Mouse (Mus musculus): ENCODE results near the gene Ildr2. TPM values are rescaled to one million over a fixed set of nuclear protein-coding genes. Genes with fewer than 3 reads are reported as not detected.

The Ildr2 gene
- total and polyA plus RNA-seq, 2 experiments from 2014 or later = 7.1 to 31.3 TPM

DNA sequence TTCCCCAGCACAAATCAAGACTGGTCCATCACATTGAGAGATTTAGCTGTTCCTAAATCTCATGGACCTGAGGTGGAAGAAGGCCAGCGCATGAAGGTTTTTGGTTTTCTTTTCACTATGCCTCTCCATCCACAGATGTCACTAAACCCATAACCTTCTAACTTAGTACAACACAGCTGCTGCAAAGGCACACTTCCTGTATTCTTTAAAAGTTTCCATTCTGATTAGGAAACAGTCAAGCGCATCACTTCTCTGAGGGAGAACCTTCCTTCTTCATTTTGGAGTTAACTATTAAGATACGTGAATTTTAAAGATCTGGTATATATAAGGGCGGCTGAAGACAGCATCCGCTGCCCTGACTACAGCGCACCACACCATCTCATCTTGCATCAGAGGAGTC, 91.7 kb downstream of the Ildr2 start:
- TF ChIP-seq CTCF (IDR thresholded peaks at IDR 0.05) = no peak
- Histone ChIP-seq H3K27ac (ENCODE audit: low read depth, low read length) (no peak overlapping the region), H3K4me3 (ENCODE audit: low read depth, low read length) (no peak overlapping the region), H3K36me3 (ENCODE audit: insufficient read depth, low read length) (no peaks in the 10 kb centered on the region), H3K4me2 (ENCODE audit: low read depth, low read length, poor library complexity, severe bottlenecking) (no peak overlapping the region), H3K9ac (replicated peaks; ENCODE audit: low read length, poor library complexity, severe bottlenecking) (no peak overlapping the region), H3K4me1 (ENCODE audit: insufficient read depth, low read length) (no peaks in the 10 kb centered on the region; the same call in 1 of the 2 replicates), H3K9me3 (ENCODE audit: low read length) (no peaks in the 10 kb centered on the region), H3K27me3 (ENCODE audit: insufficient read depth, low read length) (no peaks in the 10 kb centered on the region)
- 93% methylated on average over 6 of the region's 6 CpGs for WGBS
- ATAC-seq (ENCODE audit: low FRiP score) = no peak
- DNase-seq (ENCODE audit: low spot score) = no peak

DNA sequence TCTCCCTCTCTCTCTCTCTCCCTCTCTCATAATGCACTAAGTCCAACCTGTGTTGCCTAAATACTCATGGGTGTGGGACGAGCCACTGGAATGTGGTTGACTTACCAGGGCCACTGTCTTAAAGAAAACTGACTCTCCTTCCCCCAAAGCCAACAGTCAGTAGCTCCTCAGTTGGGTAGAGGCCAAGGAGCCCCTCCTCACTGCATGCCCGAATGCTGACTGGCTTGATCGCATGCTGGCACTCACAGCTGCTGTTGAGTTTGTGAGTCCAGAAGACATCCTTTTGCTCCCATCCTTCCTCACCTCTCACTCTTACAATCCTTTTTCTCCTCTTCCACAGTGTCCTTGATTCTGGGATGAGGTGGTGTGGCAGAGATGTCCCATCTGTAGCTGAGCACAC, 93.0 kb downstream of the Ildr2 start:
- ATAC-seq (ENCODE audit: low FRiP score) (no peak), DNase-seq (ENCODE audit: low spot score) (no peak)
- Histone ChIP-seq H3K4me3 (ENCODE audit: low read depth, low read length) (no peak overlapping the region), H3K36me3 (ENCODE audit: insufficient read depth, low read length) (no peaks in the 10 kb centered on the region), H3K4me1 (ENCODE audit: insufficient read depth, low read length) (no peaks in the 10 kb centered on the region; the same call in 1 of the 2 replicates), H3K9ac (replicated peaks; ENCODE audit: low read length, poor library complexity, severe bottlenecking) (no peak overlapping the region), H3K27ac (ENCODE audit: low read depth, low read length) (no peak overlapping the region), H3K9me3 (ENCODE audit: low read length) (no peaks in the 10 kb centered on the region), H3K27me3 (ENCODE audit: insufficient read depth, low read length) (no peaks in the 10 kb centered on the region), H3K4me2 (ENCODE audit: low read depth, low read length, poor library complexity, severe bottlenecking) (no peak overlapping the region)
- no peak for TF ChIP-seq CTCF (IDR thresholded peaks at IDR 0.05)
- WGBS = 70% methylated on average over 3 of the region's 3 CpGs

DNA sequence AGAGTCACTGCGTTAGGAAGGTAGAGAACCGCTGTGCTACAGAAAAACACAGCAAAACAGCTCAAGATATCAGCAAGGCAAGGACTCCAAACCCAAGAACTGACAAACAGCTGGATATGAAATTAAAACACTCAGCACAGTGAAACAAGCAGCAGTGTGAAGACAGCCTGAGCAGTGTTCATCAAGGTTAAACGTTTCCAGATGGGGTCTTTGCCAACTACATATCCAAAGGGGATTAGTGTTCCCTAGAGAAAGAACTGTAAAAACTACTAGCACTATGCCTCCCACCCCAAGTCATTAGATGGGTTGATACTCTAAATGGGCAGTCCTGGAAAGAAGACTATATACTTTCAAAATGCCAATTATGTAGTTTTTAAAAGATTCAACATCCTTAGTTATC, 95.4 kb downstream of the Ildr2 start:
- no peak overlapping the region for H3K27ac ChIP-seq (ENCODE audit: low read depth, low read length)
- ATAC-seq (ENCODE audit: low FRiP score) (no peak), DNase-seq (ENCODE audit: low spot score) (no peak)
- no peak overlapping the region for H3K9ac ChIP-seq (replicated peaks; ENCODE audit: low read length, poor library complexity, severe bottlenecking)
- WGBS = 77% methylated on average over 3 of the region's 3 CpGs
- no peak overlapping the region for H3K4me3 ChIP-seq (ENCODE audit: low read depth, low read length)
- no peak for TF ChIP-seq CTCF (IDR thresholded peaks at IDR 0.05)
- no peaks in the 10 kb centered on the region for H3K36me3 ChIP-seq (ENCODE audit: insufficient read depth, low read length)
- H3K27me3 ChIP-seq (ENCODE audit: insufficient read depth, low read length) = no peaks in the 10 kb centered on the region
- no peaks in the 10 kb centered on the region for H3K4me1 ChIP-seq (ENCODE audit: insufficient read depth, low read length)
- no peak overlapping the region for H3K4me2 ChIP-seq (ENCODE audit: low read depth, low read length, poor library complexity, severe bottlenecking)
- H3K9me3 ChIP-seq (ENCODE audit: low read length) = no peaks in the 10 kb centered on the region

DNA sequence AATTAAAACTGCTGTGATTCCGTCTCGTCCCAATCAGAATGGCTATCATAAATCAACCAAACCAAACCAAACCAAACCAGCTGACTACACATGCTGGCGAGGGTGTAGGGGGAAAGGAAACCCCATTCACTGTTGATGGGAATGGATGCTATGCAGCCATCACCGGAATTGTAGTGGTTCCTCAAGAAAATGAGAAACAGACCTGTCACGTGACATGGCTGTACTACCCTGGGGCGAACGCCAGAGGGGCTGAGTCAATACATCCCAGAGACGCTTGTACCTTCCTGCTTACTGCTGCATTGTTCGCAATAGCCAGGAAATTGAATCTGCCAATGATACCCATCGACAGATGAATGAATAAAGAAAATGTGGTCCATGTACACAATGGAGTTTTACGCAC, 95.8 kb downstream of the Ildr2 start:
- Histone ChIP-seq H3K27ac (ENCODE audit: low read depth, low read length) (no peak overlapping the region), H3K4me3 (ENCODE audit: low read depth, low read length) (no peak overlapping the region), H3K4me2 (ENCODE audit: low read depth, low read length, poor library complexity, severe bottlenecking) (no peak overlapping the region), H3K36me3 (ENCODE audit: insufficient read depth, low read length) (no peaks in the 10 kb centered on the region), H3K9ac (replicated peaks; ENCODE audit: low read length, poor library complexity, severe bottlenecking) (no peak overlapping the region), H3K4me1 (ENCODE audit: insufficient read depth, low read length) (no peaks in the 10 kb centered on the region), H3K9me3 (ENCODE audit: low read length) (no peaks in the 10 kb centered on the region), H3K27me3 (ENCODE audit: insufficient read depth, low read length) (no peaks in the 10 kb centered on the region)
- ATAC-seq (ENCODE audit: low FRiP score) (no peak), DNase-seq (ENCODE audit: low spot score) (no peak)
- WGBS = 91% methylated on average over 11 of the region's 11 CpGs
- no peak for TF ChIP-seq CTCF (IDR thresholded peaks at IDR 0.05)

DNA sequence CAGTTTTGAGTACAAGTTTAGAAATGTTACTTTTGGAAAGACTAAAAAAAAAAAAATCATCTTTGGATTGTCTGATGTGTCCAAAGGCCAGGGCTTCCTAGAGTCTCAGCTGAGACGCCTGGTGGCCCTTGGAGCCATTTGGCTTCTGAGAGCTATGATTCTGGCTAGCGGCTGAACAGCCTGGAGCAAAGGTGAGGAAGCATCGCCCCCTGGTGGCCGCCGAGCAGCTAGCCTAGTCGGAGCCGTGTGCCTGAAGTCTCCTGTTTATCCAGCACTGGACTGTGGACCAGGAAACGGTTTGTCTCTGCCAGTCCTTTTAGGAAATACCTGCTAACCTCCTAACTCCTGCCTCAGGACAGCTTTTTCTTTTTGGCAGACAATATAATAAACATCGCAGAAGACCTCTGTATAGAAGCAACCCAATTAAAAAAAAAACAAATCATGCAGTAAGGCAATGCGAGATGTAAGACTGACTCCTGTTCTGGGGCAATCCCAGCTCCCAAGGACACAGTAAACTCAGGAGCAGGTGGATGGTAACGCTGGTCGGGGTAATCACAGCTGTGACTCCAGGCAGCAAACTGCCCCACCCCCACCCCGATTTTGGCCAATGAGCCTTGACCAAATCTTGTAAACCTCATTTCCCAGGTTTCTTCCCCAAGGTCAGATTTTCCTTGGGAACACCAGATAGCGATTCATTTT, 106.4 kb downstream of the Ildr2 start:
- WGBS = 28% methylated on average over 14 of the region's 14 CpGs
- Histone ChIP-seq H3K27me3 (ENCODE audit: insufficient read depth, low read length) (no peaks in the 10 kb centered on the region), H3K36me3 (ENCODE audit: insufficient read depth, low read length) (no peaks in the 10 kb centered on the region), H3K4me3 (ENCODE audit: low read depth, low read length) (no peak overlapping the region), H3K9ac (replicated peaks; ENCODE audit: low read length, poor library complexity, severe bottlenecking) (no peak overlapping the region), H3K27ac (ENCODE audit: low read depth, low read length) (no peak overlapping the region), H3K4me2 (ENCODE audit: low read depth, low read length, poor library complexity, severe bottlenecking) (no peak overlapping the region), H3K4me1 (ENCODE audit: insufficient read depth, low read length) (no peaks in the 10 kb centered on the region), H3K9me3 (ENCODE audit: low read length) (no peaks in the 10 kb centered on the region)
- TF ChIP-seq CTCF (IDR thresholded peaks at IDR 0.05) = peak; percentile 98
- ATAC-seq (ENCODE audit: low FRiP score) (peak; percentile 88), DNase-seq (ENCODE audit: low spot score) (peak; percentile 76)

DNA sequence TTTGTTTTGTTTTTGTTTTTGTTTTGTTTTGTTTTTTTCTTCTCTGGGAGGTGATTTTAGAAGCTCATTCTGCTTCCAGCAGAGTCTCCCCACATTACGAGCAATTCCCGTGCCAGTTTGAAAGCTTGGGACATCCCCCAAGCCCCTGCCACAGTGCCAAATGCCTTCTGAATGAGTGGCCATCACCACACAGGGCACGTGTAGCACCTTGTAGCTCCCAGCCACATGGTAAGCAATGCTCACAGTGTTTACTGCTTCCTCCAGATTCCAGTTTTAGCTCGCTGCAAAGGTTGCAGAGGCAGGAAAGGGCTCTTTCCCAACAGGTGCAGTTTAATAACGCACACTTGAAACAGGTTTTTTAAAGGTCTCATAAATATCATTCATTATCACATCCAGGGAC, 107.0 kb downstream of the Ildr2 start:
- WGBS = 77% methylated on average over 5 of the region's 5 CpGs
- H3K36me3 ChIP-seq (ENCODE audit: insufficient read depth, low read length) = no peaks in the 10 kb centered on the region
- no peak overlapping the region for H3K4me2 ChIP-seq (ENCODE audit: low read depth, low read length, poor library complexity, severe bottlenecking)
- no peak overlapping the region for H3K4me3 ChIP-seq (ENCODE audit: low read depth, low read length)
- no peaks in the 10 kb centered on the region for H3K9me3 ChIP-seq (ENCODE audit: low read length)
- DNase-seq (ENCODE audit: low spot score) (no peak), ATAC-seq (ENCODE audit: low FRiP score) (no peak)
- H3K27ac ChIP-seq (ENCODE audit: low read depth, low read length) = no peak overlapping the region
- H3K9ac ChIP-seq (replicated peaks; ENCODE audit: low read length, poor library complexity, severe bottlenecking) = no peak overlapping the region
- H3K27me3 ChIP-seq (ENCODE audit: insufficient read depth, low read length) = no peaks in the 10 kb centered on the region
- H3K4me1 ChIP-seq (ENCODE audit: insufficient read depth, low read length) = no peaks in the 10 kb centered on the region
- no peak for TF ChIP-seq CTCF (IDR thresholded peaks at IDR 0.05)
